Mouse (Mus musculus): ENCODE measurements around the gene 1700024P04Rik. TPM values are rescaled to one million over a fixed set of nuclear protein-coding genes. Genes with fewer than 3 reads are reported as not detected.
A peak's percentile ranks its signal among the peaks of the same experiment; 100 is the strongest.
"Not testable (repeated sequence)": the region's sequence is repeated elsewhere in the genome, so short reads cannot be mapped to it uniquely, and the experiment has no call there.

The 1700024P04Rik gene
- polyA plus RNA-seq, 1 experiment from 2014 or later: not detected

DNA sequence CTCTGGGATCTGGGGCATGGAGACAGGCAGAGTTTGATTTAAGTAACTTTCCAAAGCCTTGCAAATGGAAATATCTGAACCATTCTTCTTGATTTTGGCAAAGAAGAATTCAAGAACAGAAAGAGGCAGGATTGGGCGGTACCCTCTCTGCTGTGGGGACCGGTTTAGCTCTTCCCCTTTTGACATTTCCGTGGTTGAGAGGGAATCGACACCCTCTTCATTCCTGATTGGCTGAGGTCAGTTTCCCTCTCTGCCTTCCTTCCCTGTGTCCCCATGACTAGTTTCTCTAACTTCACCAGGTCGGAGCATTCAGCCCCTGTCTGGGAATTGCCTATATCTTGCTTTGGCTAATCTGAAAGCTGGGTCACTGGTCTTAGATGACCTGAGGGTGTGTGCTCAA, 12.7 kb upstream of the 1700024P04Rik start:
- Histone ChIP-seq H3K4me1 (ENCODE audit: insufficient read depth, low read depth, low read length) (no peaks in the 10 kb centered on the region), H3K9ac (replicated peaks; ENCODE audit: low read depth) (no peak overlapping the region), H3K27me3 (replicated peaks; ENCODE audit: insufficient read depth, low read length) (no peaks in the 10 kb centered on the region), H3K4me2 (replicated peaks; ENCODE audit: low read depth, low read length) (no peak overlapping the region), H3K27ac (ENCODE audit: low read length) (no peak overlapping the region), H3K4me3 (ENCODE audit: low read depth, low read length) (no peak overlapping the region), H3K36me3 (ENCODE audit: insufficient read depth, low read length) (no peaks in the 10 kb centered on the region), H3K9me3 (ENCODE audit: low read length) (no peaks in the 10 kb centered on the region)
- WGBS: 40% methylated on average over 5 of the region's 5 CpGs
- ATAC-seq (no peak), DNase-seq (ENCODE audit: low spot score) (no peak)
- TF ChIP-seq CTCF (IDR thresholded peaks at IDR 0.05): no peak

DNA sequence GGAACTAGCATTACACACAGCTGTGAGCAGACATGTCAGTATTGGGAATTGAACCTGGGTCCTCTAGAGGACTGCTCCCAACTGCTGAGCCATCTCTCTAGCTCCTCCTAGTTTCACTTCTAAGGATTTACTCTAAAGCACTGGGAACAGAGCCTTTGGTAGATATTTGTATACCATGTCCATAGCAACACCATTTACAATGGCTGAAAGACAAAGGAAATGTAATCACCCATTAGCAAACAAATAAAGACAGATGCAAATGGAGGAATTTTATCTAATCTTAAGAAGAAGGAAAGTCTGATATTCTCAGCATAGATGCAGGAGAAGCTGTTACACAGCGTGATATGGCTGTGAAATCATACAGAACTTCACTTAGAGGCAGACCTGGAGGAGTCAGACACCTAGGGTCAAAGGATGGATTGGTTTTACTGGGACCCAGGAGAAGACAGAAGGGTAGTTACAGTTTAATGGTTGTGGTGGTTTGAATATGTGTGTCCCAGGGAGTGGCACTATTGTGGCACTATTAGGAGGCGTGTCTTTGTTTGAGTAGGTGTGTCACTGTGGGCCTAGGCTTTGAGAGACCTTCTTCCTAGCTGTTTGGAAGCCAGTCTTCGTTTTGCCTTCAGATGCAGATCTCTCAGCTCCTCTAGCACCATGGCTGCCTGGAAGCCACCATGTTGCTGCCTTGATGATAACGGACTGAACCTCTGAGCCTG, 7.1 kb downstream of the 1700024P04Rik start:
- no peak for ATAC-seq
- no peak for TF ChIP-seq EP300 (IDR thresholded peaks at IDR 0.05)
- TF ChIP-seq CTCF (IDR thresholded peaks at IDR 0.05): no peak
- Histone ChIP-seq H3K4me1 (ENCODE audit: insufficient read depth, low read depth, low read length) (no peaks in the 10 kb centered on the region), H3K27ac (ENCODE audit: low read length) (no peak overlapping the region), H3K4me3 (ENCODE audit: low read depth, low read length) (no peak overlapping the region), H3K9ac (replicated peaks; ENCODE audit: low read depth) (no peak overlapping the region), H3K27me3 (replicated peaks; ENCODE audit: insufficient read depth, low read length) (no peaks in the 10 kb centered on the region), H3K4me2 (replicated peaks; ENCODE audit: low read depth, low read length) (no peak overlapping the region), H3K9me3 (ENCODE audit: low read length) (no peaks in the 10 kb centered on the region), H3K36me3 (ENCODE audit: insufficient read depth, low read length) (no peaks in the 10 kb centered on the region)
- DNase-seq (ENCODE audit: low spot score): no peak
- 83% methylated on average over 4 of the region's 4 CpGs for WGBS

DNA sequence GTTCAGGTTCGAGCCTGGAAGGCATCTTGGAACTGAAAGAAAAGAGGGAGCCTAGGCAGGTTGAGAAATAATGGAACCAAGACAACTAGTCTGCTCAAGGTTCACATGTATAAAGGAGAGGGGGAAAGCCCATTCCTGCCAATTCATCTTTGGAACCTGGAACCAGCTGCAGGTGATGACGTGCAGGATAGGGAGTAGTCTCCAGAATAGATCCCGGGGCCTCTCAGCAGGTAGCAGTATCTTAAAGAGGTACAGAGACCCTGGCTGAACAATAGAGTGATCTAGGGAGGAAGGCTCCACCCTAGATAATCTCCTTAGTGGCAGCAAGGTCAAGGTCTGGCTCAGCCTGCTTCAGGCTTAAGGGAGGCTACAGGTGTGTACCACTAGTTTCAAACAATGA, 8.3 kb downstream of the 1700024P04Rik start:
- not testable (repeated sequence) for H3K27ac ChIP-seq (ENCODE audit: low read length); H3K4me3 ChIP-seq (ENCODE audit: low read depth, low read length); H3K4me1 ChIP-seq (ENCODE audit: insufficient read depth, low read depth, low read length); H3K27me3 ChIP-seq (replicated peaks; ENCODE audit: insufficient read depth, low read length); H3K9me3 ChIP-seq (ENCODE audit: low read length); H3K9ac ChIP-seq (replicated peaks; ENCODE audit: low read depth); DNase-seq (ENCODE audit: low spot score); H3K4me2 ChIP-seq (replicated peaks; ENCODE audit: low read depth, low read length); ATAC-seq; H3K36me3 ChIP-seq (ENCODE audit: insufficient read depth, low read length)
- 75% methylated on average over 3 of the region's 3 CpGs for WGBS

DNA sequence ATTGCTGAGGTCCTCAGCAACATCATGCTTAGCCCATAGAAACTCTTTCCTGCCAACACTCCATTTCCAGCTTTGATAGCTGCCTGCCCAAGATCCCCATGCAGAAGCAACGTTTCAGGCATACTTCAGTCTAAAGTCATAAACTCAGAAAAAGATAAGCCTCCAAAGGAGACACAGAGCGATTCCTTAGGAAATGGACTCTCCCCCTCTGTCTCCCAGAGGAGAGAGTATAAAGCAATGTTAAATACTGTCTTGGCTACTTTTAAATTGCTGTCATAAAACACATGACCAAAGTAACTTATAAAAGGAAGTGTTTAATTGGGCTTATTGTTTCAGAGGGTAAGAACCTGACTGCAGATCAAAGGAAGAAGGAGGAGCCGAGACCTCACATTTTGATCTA, 12.3 kb downstream of the 1700024P04Rik start:
- TF ChIP-seq CTCF (IDR thresholded peaks at IDR 0.05) (no peak), EP300 (IDR thresholded peaks at IDR 0.05) (no peak)
- no peaks in the 10 kb centered on the region for H3K36me3 ChIP-seq (ENCODE audit: insufficient read depth, low read length)

DNA sequence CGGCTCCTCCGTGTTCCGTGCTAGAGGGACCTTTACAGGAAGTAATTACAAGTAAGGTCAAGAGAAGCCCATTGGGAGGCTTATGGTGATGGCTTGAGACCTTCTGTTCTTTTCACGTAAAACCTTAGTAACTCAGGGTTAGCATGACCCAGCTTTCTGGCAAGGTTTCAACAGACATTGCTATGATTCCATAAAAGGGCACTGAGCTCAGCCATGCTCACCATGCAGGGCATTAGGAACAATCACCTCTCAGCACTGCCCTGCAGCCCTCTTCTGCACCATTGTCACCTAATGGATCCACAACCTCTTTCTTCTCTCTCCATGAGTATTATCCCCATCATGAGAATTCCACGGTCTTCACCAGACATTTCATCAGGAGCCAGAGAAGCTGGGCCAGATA, 12.7 kb downstream of the 1700024P04Rik start:
- no peak overlapping the region for H3K4me3 ChIP-seq (ENCODE audit: low read depth, low read length)
- no peaks in the 10 kb centered on the region for H3K36me3 ChIP-seq (ENCODE audit: insufficient read depth, low read length)
- ATAC-seq: peak; percentile 40
- no peak overlapping the region for H3K27ac ChIP-seq (ENCODE audit: low read length)
- H3K4me2 ChIP-seq (replicated peaks; ENCODE audit: low read depth, low read length): no peak overlapping the region
- H3K9me3 ChIP-seq (ENCODE audit: low read length): no peaks in the 10 kb centered on the region
- peak; percentile 27 for DNase-seq (ENCODE audit: low spot score)
- H3K9ac ChIP-seq (replicated peaks; ENCODE audit: low read depth): no peak overlapping the region
- TF ChIP-seq CTCF (IDR thresholded peaks at IDR 0.05) (no peak), EP300 (IDR thresholded peaks at IDR 0.05) (no peak)
- 54% methylated on average over 5 of the region's 5 CpGs for WGBS
- H3K4me1 ChIP-seq (ENCODE audit: insufficient read depth, low read depth, low read length): no peaks in the 10 kb centered on the region
- H3K27me3 ChIP-seq (replicated peaks; ENCODE audit: insufficient read depth, low read length): no peaks in the 10 kb centered on the region

More for the DNA sequence above, 12.3 kb downstream of the 1700024P04Rik start:
- Histone ChIP-seq H3K4me3 (ENCODE audit: low read depth, low read length) (no peak overlapping the region), H3K9me3 (ENCODE audit: low read length) (no peaks in the 10 kb centered on the region), H3K4me1 (ENCODE audit: insufficient read depth, low read depth, low read length) (no peaks in the 10 kb centered on the region), H3K27me3 (replicated peaks; ENCODE audit: insufficient read depth, low read length) (no peaks in the 10 kb centered on the region), H3K27ac (ENCODE audit: low read length) (no peak overlapping the region), H3K4me2 (replicated peaks; ENCODE audit: low read depth, low read length) (no peak overlapping the region), H3K9ac (replicated peaks; ENCODE audit: low read depth) (no peak overlapping the region)
- 78% methylated on average over 3 of the region's 3 CpGs for WGBS
- no peak for DNase-seq (ENCODE audit: low spot score)
- ATAC-seq: no peak

DNA sequence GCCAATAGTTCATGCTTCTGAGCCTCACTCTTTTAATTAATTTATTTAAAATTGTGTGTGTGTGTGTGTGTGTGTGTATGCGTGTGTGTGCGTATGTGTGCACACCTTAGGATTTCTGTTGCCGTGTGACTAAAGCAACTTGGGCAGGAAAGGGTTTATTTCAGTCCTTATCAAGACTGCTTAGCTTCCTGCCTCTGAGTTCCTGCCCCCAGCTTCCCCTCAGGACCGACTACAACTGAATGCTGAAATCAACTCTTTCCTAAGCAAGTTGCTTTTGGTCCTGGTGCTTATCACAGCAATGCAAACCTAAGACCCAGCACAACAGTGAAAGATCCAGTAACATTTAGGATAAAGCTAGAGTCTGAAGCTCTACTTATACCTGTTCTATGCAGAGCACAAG, 15.8 kb downstream of the 1700024P04Rik start:
- H3K27me3 ChIP-seq (replicated peaks; ENCODE audit: insufficient read depth, low read length): no peaks in the 10 kb centered on the region
- H3K36me3 ChIP-seq (ENCODE audit: insufficient read depth, low read length): no peaks in the 10 kb centered on the region
- TF ChIP-seq CTCF (IDR thresholded peaks at IDR 0.05) (no peak), EP300 (IDR thresholded peaks at IDR 0.05) (no peak)
- H3K4me1 ChIP-seq (ENCODE audit: insufficient read depth, low read depth, low read length): no peaks in the 10 kb centered on the region
- 49% methylated on average over 4 of the region's 4 CpGs for WGBS
- H3K9me3 ChIP-seq (ENCODE audit: low read length): no peaks in the 10 kb centered on the region
- no peak overlapping the region for H3K9ac ChIP-seq (replicated peaks; ENCODE audit: low read depth)
- H3K4me2 ChIP-seq (replicated peaks; ENCODE audit: low read depth, low read length): no peak overlapping the region
- no peak for DNase-seq (ENCODE audit: low spot score)
- H3K27ac ChIP-seq (ENCODE audit: low read length): no peak overlapping the region
- no peak overlapping the region for H3K4me3 ChIP-seq (ENCODE audit: low read depth, low read length)
- no peak for ATAC-seq

DNA sequence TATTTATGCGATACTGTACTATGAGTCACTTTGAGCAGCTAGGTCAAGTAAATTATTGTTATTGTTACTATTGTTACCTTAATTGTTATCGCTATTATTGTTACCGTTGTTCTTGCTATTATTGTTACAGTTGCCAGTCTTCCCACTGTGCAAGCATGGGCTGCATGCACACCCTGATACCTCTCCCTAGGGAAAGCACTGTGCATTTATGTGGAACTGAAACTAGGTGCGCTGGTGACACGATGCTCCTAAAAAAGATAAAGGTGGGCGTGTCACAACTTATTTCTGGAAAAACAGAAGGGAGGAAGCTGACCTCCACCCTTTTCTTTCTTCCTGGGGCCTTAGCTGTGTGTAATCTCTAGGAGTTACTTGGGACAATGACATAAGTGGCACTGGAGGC, 16.4 kb downstream of the 1700024P04Rik start:
- TF ChIP-seq CTCF (IDR thresholded peaks at IDR 0.05) (no peak), EP300 (IDR thresholded peaks at IDR 0.05) (no peak)
- no peak overlapping the region for H3K4me2 ChIP-seq (replicated peaks; ENCODE audit: low read depth, low read length)
- WGBS: 75% methylated on average over 6 of the region's 6 CpGs
- DNase-seq (ENCODE audit: low spot score) (no peak), ATAC-seq (no peak)
- H3K4me3 ChIP-seq (ENCODE audit: low read depth, low read length): no peak overlapping the region
- no peak overlapping the region for H3K9ac ChIP-seq (replicated peaks; ENCODE audit: low read depth)
- H3K36me3 ChIP-seq (ENCODE audit: insufficient read depth, low read length): no peaks in the 10 kb centered on the region
- H3K4me1 ChIP-seq (ENCODE audit: insufficient read depth, low read depth, low read length): no peaks in the 10 kb centered on the region
- no peaks in the 10 kb centered on the region for H3K27me3 ChIP-seq (replicated peaks; ENCODE audit: insufficient read depth, low read length)
- no peaks in the 10 kb centered on the region for H3K9me3 ChIP-seq (ENCODE audit: low read length)
- no peak overlapping the region for H3K27ac ChIP-seq (ENCODE audit: low read length)
